Mouse (Mus musculus): ENCODE measurements around the gene Rbpj. TPM values are rescaled to one million over a fixed set of nuclear protein-coding genes. Genes with fewer than 3 reads are reported as not detected.

The Rbpj gene
- total and polyA plus RNA-seq, 3 experiments = 40.5 to 62.8 (median 61.3) TPM

DNA sequence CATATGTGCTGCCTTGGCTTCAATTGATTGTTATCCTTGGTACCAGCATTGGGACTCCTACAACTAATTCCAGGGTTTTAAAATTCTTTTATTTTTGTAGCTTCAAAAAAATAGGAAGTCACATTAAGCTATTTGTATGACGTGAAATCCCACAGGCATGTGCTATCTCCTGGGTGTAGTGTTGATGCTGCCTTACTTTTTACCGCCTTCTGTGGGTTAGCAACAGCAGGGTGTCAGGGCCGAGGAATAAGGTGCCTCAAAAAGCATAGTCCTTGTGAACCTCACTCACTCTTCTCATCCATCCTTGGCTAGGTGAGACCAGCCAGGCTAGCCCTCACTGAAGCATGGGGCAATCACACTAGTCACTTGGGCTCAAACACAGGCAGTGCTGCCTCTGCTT is 171.3 kb downstream of the Rbpj start:
- H3K4me2 ChIP-seq (ENCODE audit: insufficient read depth, low read depth, poor library complexity, severe bottlenecking) = no peak overlapping the region
- dilution Hi-C loops (cut with MboI; ENCODE audit: extremely low pct_ligation_motif_present, extremely low pct_unique_long_range_greater_than_20kb, low sequenced_read_pairs) = no loop called here
- H3K79me2 ChIP-seq (replicated peaks; ENCODE audit: control insufficient read depth, extremely low read depth, insufficient read depth, poor library complexity, severe bottlenecking) = peaks cover 21% of the 10 kb centered on the region
- no peak overlapping the region for H3K27ac ChIP-seq (ENCODE audit: insufficient read depth, low read depth)
- H3K9ac ChIP-seq (ENCODE audit: insufficient read depth, low read depth) = no peak overlapping the region
- no peak for TF ChIP-seq ZKSCAN1 (IDR thresholded peaks at IDR 0.05; ENCODE audit: borderline replicate concordance, low read depth, low read length)
- no peak for TF ChIP-seq KAT2A (IDR thresholded peaks at IDR 0.05; ENCODE audit: insufficient replicate concordance, low read length)
- no peak for TF ChIP-seq ETS1 (conservative IDR thresholded peaks at IDR 0.05; ENCODE audit: low read depth, low read length)
- TF ChIP-seq CHD1 (IDR thresholded peaks at IDR 0.05; ENCODE audit: low read depth, low read length) = no peak
- no peak for TF ChIP-seq NELFE (IDR thresholded peaks at IDR 0.05; ENCODE audit: low read depth, low read length)
- TF ChIP-seq EP300 (IDR thresholded peaks at IDR 0.05; ENCODE audit: low read length) = no peak
- no peak for TF ChIP-seq ZNF384 (IDR thresholded peaks at IDR 0.05; ENCODE audit: low read depth, low read length)
- H3K9me3 ChIP-seq (replicated peaks; ENCODE audit: low read length) = no peaks in the 10 kb centered on the region
- H3K27me3 ChIP-seq (replicated peaks) = no peaks in the 10 kb centered on the region
- H3K36me3 ChIP-seq (replicated peaks in 1 of 2; ENCODE audit: control insufficient read depth in 1 of 2, insufficient read depth in 1 of 2, low read length in 1 of 2) = peaks cover 20 to 60% of the 10 kb centered on the region in 2 experiments
- DNase-seq (ENCODE audit: extremely low read depth) = no peak
- H3K4me3 ChIP-seq (replicated peaks in 1 of 3; ENCODE audit: low read depth in 2 of 3, low read length in 2 of 3, poor library complexity in 1 of 3) = no peak overlapping the region
- peaks cover 0 to 19% of the 10 kb centered on the region in 2 experiments; a peak in 2 of 4 replicates for H3K4me1 ChIP-seq (ENCODE audit: control insufficient read depth in 1 of 2, insufficient read depth in 2 of 2)
- in situ Hi-C loops (cut with MboI; ENCODE audit: low pct_ligation_motif_present, low pct_unique_long_range_greater_than_20kb, low sequenced_read_pairs) = no loop called here

DNA sequence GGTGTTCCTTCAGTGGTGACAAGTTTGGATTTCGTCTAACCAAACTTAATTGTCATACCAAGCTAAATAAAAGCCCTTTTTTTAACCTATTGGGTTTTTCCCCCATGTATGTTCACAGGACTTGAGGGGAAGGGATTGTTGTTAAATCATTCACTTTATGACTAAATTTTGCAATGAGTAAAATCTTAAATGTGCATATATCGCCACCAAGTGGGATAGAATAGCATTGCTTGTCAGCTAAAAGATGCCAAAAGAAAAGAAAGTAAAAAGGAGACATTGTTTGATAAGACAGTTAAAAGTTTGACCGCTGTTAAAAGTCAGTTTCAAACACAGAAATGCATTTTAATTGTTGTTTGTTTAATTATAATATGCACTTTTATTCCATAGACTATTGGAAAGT is 172.7 kb downstream of the Rbpj start:
- peak; percentile 45 for DNase-seq (ENCODE audit: extremely low read depth)
- Histone ChIP-seq H3K79me2 (replicated peaks; ENCODE audit: control insufficient read depth, extremely low read depth, insufficient read depth, poor library complexity, severe bottlenecking) (peaks cover 14% of the 10 kb centered on the region; the same call in 1 of the 2 replicates), H3K4me2 (ENCODE audit: insufficient read depth, low read depth, poor library complexity, severe bottlenecking) (no peak overlapping the region), H3K9me3 (replicated peaks; ENCODE audit: low read length) (no peaks in the 10 kb centered on the region), H3K27me3 (replicated peaks) (no peaks in the 10 kb centered on the region), H3K4me3 (replicated peaks in 1 of 3; ENCODE audit: low read depth in 2 of 3, low read length in 2 of 3, poor library complexity in 1 of 3) (no peak overlapping the region), H3K27ac (ENCODE audit: insufficient read depth, low read depth) (no peak overlapping the region), H3K4me1 (ENCODE audit: control insufficient read depth in 1 of 2, insufficient read depth in 2 of 2) (peaks cover 0 to 18% of the 10 kb centered on the region in 2 experiments; a peak in 2 of 4 replicates), H3K36me3 (replicated peaks in 1 of 2; ENCODE audit: control insufficient read depth in 1 of 2, insufficient read depth in 1 of 2, low read length in 1 of 2) (peaks cover 25 to 64% of the 10 kb centered on the region in 2 experiments), H3K9ac (ENCODE audit: insufficient read depth, low read depth) (no peak overlapping the region)
- dilution Hi-C loops (cut with MboI; ENCODE audit: extremely low pct_ligation_motif_present, extremely low pct_unique_long_range_greater_than_20kb, low sequenced_read_pairs) = no loop called here
- in situ Hi-C loops (cut with MboI; ENCODE audit: low pct_ligation_motif_present, low pct_unique_long_range_greater_than_20kb, low sequenced_read_pairs) = no loop called here
- no peak for TF ChIP-seq MAZ (IDR thresholded peaks at IDR 0.05; ENCODE audit: low read depth, low read length)
- TF ChIP-seq NELFE (IDR thresholded peaks at IDR 0.05; ENCODE audit: low read depth, low read length) = no peak
- TF ChIP-seq SMC3 (IDR thresholded peaks at IDR 0.05; ENCODE audit: low read depth, low read length) = peak; percentile 68
- TF ChIP-seq MAX (IDR thresholded peaks at IDR 0.05; ENCODE audit: low read length) = no peak
- TF ChIP-seq RAD21 (IDR thresholded peaks at IDR 0.05; ENCODE audit: low read depth, low read length) = peak; percentile 82
- no peak for TF ChIP-seq MXI1 (IDR thresholded peaks at IDR 0.05; ENCODE audit: low read depth, low read length)
- peak in 1 of 2 experiments; percentile 75; a peak in 3 of 4 replicates for TF ChIP-seq CTCF (conservative IDR thresholded peaks at IDR 0.05 in 1 of 2, IDR thresholded peaks at IDR 0.05 in 1 of 2; ENCODE audit: low read depth in 2 of 2, low read length in 2 of 2)
- TF ChIP-seq RCOR1 (conservative IDR thresholded peaks at IDR 0.05; ENCODE audit: low read depth, low read length) = no peak
- peak; percentile 31; the same call in 1 of the 2 replicates for TF ChIP-seq IRF4 (IDR thresholded peaks at IDR 0.05; ENCODE audit: low read depth, low read length)
- no peak for TF ChIP-seq CHD2 (IDR thresholded peaks at IDR 0.05; ENCODE audit: low read length)
- TF ChIP-seq ELF1 (IDR thresholded peaks at IDR 0.05; ENCODE audit: low read depth, low read length) = no peak
- TF ChIP-seq NRF1 (IDR thresholded peaks at IDR 0.05; ENCODE audit: low read depth, low read length) = no peak
- no peak for TF ChIP-seq USF2 (conservative IDR thresholded peaks at IDR 0.05; ENCODE audit: low read depth, low read length)
- TF ChIP-seq CHD1 (IDR thresholded peaks at IDR 0.05; ENCODE audit: low read depth, low read length) = no peak
- TF ChIP-seq EP300 (IDR thresholded peaks at IDR 0.05; ENCODE audit: low read length) = no peak
- no peak for TF ChIP-seq HCFC1 (IDR thresholded peaks at IDR 0.05; ENCODE audit: low read depth, low read length)
- TF ChIP-seq E2F4 (IDR thresholded peaks at IDR 0.05; ENCODE audit: insufficient replicate concordance, low read depth, low read length) = no peak
- TF ChIP-seq GABPA (IDR thresholded peaks at IDR 0.05; ENCODE audit: insufficient replicate concordance, low read depth, low read length) = no peak
- no peak for TF ChIP-seq UBTF (IDR thresholded peaks at IDR 0.05; ENCODE audit: low read depth, low read length)
- TF ChIP-seq ZNF384 (IDR thresholded peaks at IDR 0.05; ENCODE audit: low read depth, low read length) = no peak
- TF ChIP-seq TBP (conservative IDR thresholded peaks at IDR 0.05; ENCODE audit: low read depth, low read length) = no peak
- TF ChIP-seq TCF12 (IDR thresholded peaks at IDR 0.05; ENCODE audit: low read depth, low read length) = no peak
- TF ChIP-seq MEF2A (IDR thresholded peaks at IDR 0.05; ENCODE audit: borderline replicate concordance, low read depth, low read length) = no peak
- TF ChIP-seq ZC3H11A (IDR thresholded peaks at IDR 0.05; ENCODE audit: low read depth, low read length) = peak; percentile 26; the same call in 1 of the 2 replicates
- TF ChIP-seq JUN (IDR thresholded peaks at IDR 0.05; ENCODE audit: insufficient read depth, low read depth, low read length) = no peak
- no peak for TF ChIP-seq ZKSCAN1 (IDR thresholded peaks at IDR 0.05; ENCODE audit: borderline replicate concordance, low read depth, low read length)
- TF ChIP-seq JUND (conservative IDR thresholded peaks at IDR 0.05; ENCODE audit: low read depth, low read length) = peak; percentile 53; the same call in 1 of the 2 replicates
